Mouse (Mus musculus) adrenal gland, adult 2 months (tissue): ENCODE data around the gene Rdm1. TPM values are rescaled to one million over a fixed set of nuclear protein-coding genes. Genes with fewer than 3 reads are reported as not detected.
"Not testable (repeated sequence)": the region's sequence is repeated elsewhere in the genome, so short reads cannot be mapped to it uniquely, and the experiment has no call there.

Experiments used
- DNase-seq: peaks from one replicate; pipeline ENCODE4 v3.0.0; 2021
- long read RNA-seq: library from polyadenylated mRNA; stranded (forward); transcript quantifications from one replicate; pipeline ENCODE4 v2.0.0, GENCODE M21; 2021
- polyA plus RNA-seq: library from polyadenylated mRNA; depleted of rRNA; stranded (reverse); fragments of >200 nt; gene quantifications from 2 replicates; pipeline ENCODE4 v1.2.3, GENCODE M21; 2012; rRNA removed
- total RNA-seq, 2 experiments: library from RNA; stranded (reverse); gene quantifications; 2 replicates each; pipeline ENCODE4 v1.2.3; 2021

The Rdm1 gene
- total RNA-seq (10 to 100 TPM; 28.7 to 29.8 TPM), polyA plus RNA-seq (17.5 and 19.9 TPM in 2 replicates)
- long read RNA-seq, transcript Rdm1-201 (7 exons, 1,124 nt), result major isoform, 26 of 33 reads
- long read RNA-seq, partial matches to known transcripts, result 3 of 33 reads
- long read RNA-seq, other reads (novel, unspliced or antisense), result 3 of 33 reads

DNA sequence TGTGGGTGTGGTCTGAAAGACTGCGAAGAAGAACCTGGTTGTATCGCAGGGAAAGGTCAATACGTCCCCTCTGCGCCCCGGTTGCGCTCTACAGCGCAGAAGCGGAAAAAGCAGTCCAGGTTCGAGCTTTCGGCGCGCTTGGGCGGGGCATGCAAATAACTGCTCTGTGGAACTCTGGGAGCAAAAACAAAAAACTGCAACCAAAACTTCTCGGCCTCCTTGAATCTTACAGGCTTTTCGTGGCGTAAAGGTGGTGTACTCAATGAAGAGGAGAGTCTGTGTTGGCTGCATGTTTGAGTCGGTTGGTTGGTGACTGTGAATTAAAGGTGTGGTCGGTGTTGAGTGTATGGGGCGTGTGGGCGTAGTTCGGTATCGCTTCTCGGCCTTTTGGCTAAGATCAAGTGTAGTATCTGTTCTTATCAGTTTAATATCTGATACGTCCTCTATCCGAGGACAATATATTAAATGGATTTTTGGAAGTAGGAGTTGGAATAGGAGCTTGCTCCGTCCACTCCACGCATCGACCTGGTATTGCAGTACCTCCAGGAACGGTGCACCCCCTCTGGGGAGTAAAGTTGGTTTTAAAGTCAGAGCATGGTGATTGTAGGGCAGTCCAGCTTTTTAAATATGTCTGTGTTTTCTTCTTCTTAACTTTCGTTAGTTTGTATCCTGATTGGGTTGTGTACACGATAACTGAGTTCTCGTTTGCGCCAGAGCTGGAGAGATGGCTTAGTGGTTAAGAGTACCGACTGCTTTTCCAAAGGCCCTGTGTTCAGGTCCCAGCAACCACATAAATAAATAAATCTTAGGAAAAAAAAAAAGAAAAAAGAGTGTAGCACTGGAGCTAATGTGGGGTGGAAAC is at the start of gene Rdm1:
TSS of gene Rdm1 (plus strand) at position 201 of the 862 bp plus-strand sequence.
- DNase-seq, result peak; percentile 88

DNA sequence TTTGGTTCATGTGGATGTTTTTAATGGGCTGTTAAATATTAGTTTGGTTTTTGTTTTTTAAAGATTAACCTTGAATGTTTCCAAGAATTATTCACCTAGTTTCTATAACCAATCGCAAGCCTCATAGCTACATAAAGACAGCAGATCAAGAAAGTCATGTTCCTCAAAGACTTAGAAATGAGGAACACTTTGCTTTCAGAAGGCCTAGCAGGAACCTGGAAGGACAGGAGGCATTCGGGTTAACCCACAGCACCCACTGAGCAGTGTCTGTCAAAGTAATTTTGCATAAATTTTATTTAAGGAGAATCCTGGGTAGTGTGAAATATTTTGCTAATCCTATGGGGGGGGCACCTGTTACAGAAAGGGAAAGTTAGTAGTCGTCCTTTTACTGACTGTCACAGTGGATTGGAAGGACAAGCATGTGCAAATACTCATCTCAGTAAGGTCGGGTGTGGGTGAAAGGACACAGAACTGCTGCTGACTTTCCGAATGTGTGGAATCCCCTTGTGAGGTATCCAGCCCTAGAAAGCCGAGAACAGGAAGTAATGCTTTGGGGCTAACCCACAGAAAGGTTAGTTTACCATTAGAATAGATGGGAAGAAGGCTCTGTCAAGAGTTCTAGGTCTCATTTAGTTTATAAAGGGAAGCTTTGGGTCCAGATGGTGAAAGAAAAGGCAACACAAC is 45.8 kb upstream of the Rdm1 start:
- no peak for DNase-seq

DNA sequence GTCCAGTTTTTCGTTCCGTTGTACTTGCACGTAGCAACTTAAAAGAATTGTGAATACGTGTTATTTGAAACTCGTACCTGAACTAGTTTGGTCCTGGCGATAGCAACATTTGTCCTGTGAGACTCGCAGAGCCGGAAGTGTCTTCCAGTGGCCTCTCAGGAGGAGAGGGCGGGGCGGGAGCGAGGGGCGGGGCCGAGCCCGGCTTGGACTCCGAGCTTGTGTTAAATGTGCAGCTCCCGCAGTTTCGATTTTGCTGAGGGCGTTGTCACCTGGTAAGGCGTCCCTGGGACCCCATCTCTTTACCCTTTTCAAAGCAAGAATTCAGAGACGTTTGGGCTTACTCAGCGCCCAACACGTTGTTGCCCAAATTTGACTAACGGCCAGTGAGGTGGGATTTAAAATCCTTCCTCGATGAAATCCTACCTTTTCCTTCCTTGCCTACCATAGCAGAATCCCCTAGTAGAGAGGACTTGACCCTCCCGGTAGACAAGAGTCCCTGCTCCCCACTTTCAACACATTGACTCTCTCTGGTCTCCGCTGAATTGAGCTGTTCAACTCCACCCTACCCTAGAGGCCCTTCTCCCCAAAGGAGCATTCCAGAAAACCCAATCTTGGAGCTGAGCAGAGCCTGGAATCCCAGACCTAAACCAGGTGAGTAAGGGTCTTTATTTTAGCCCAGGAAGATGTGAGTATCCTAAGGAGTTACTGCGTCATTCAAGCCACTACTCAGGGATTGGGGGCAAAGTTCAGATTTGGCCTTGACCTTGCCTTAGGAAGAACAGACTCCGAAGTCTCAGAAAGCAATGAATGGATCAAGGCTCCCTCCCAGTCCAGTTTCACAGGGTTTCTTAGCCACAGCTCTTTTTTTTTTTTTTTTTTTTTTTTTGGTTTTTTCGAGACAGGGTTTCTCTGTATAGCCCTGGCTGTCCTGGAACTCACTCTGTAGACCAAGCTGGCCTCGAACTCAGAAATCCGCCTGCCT is 44.6 kb upstream of the Rdm1 start, which contains the start of gene Tmem106a:
TSS of gene Tmem106a (plus strand) at position 189 of the 982 bp plus-strand sequence.
- DNase-seq, result peak; percentile 86

DNA sequence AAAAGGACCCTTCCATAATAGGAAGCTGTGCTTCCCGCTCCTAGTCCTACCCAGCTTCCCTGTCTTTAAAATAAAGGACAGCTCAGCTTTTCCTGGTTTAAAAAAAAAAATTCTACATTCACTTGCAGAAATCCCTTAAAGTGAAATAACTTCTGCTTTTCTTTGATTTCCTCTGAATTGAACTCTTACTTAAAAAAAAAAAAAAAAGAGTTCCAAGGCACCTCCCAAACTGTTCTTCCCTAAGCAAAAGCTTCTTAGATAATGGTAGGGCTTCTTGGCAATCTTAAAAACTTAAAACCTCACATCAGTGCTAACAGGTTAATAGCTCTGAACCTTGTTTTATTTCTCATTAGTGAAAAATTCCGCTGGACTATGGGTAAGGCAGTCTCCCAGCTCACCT is 43.8 kb upstream of the Rdm1 start:
- DNase-seq, result no peak

DNA sequence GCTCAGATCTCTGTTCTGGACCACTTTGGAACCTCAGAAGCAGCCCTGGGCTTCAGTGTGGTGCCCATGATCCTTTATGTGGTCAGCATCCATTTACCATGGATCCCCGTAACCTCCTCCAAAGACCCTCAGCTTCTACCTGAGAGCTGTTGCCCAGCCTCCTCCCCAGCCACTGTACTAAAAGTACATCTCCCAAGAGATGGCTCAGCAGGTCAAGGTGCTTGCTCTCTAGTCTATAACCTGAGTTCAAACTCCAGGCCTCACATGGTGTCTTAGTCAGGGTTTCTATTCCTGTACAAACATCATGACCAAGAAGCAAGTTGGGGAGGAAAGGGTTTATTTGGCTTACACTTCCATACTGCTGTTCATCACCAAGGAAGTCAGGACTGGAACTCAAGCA is 42.0 kb upstream of the Rdm1 start:
- not testable (repeated sequence) for DNase-seq

DNA sequence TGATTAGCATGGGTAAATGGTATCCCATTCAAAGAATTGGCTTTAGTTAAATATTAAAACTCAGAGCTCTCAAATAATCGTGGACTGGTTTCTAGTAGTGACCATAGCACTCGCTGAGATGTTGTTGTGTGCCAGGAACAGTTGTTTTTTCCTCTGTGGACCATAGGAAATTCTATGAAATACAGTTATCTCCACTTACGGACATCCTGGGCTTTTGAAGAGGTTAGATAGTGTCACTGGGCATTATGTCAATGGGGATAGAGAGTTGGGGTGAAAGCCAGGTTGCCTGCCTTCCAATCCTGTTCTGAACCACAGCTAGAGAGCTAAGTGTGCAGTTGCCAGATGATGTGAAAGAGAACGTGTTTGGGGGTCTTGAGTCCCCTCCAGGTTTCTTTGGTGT is 41.2 kb upstream of the Rdm1 start:
- no peak for DNase-seq

DNA sequence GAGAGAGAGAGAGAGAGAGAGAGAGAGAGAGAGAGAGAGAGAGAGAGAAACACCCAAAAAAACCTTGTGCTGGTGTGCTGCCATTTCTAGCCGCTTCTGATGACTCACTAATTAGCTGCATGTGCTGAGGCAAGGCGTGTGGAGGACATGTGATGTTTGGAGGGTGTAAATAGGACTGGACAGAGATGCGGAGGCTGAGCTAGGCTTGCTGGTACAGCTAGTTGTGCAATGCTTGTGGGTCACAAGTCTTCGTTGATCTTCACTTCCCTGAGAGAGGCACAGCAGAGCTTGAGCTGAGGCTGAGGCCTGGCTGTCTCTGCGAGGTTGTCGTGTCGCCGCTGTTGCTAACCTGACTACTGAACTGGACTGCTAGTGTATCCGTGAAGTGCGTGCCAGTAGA is 39.3 kb upstream of the Rdm1 start:
- no peak for DNase-seq

DNA sequence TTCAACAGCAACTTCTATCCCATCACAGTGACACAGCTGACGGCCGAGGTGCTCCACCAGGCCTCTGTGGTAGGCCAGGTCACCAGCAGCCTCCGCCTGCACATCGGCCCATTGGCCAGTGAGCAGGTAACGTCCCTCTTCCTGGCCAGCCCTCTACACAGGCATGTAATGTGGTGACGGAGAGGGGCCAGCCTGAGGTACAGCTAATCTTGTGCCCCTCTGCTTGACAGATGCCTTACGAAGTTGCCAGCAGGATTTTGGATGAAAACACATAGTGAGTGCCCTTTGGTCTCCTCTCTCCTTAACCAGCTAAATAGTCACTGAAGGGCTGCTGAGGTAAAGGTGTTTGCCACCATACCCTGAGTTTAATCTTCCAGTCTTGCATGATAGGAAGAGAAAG is 38.1 kb upstream of the Rdm1 start:
- DNase-seq, result no peak

DNA sequence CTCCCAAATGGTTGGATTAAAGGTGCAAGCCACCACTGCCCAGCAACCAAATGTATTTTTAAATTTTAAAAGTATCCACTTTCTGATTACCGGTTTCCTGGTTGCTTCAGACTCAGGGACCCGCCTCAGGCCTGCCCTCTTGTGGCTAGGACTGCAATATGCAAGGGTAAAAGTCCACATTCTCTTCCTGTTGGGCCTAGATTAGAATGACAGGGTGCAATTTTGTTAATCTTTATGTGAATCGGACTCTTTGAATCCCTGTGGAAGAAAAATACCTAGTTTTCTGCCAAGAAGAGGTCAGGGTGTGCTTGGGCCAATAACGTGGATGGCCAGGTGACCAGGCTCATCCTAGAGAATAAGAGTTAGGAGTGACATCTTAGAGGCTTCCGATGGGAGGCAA is 37.6 kb upstream of the Rdm1 start:
- DNase-seq, result peak; percentile 51

DNA sequence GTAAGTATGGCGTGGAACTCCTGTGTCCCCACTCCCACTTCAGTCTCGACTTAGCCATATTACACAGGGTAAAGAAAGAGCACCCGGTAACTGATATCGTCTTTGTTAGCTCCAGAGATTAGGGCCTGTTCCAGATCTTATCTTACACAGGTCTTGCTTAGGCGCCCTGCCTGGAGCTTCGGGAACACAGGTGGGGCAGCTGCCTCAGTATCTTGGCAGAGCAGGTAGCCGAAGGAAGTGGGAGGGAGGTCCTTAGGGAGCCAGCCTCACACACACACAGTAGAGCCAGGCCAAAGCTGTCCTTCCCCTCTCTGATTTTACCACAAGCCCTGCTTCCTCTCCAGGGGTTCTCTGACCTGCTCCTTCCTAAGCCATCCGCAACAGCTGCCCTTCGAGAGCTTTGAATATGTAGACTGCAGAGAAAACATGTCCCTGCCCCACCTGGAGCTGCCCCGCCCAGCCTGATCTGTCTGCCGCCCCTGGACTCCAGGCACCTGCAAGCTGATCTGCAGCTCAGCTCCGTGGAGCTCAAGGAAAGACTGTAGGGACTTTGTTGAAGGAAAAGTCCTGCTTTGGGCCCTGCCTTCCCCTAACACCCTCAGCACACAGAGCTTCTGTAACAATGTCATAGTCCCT is 36.9 kb upstream of the Rdm1 start:
- no peak for DNase-seq

DNA sequence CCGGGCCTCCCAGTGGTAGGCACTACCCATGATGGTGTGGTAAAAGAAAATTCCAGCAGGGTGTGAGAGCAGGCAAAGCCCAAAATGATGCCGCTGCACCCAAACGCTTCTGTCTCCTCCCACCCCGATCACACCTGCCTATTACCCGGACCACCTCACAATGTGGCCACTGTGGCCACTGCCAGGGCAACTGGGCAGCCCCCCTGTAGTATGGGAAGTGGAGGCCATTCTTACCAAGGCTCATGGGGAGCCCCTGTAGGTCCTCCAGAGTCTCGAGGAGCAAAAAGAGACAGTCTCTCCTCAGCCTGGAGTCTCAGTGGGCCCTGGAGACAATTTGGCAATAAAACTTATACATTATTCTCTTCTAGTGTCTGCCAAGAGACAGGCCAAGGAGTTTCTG is 27.8 kb upstream of the Rdm1 start, which contains the start of gene Gm11634:
TSS of gene Gm11634 (minus strand) at position 101 of the 400 bp plus-strand sequence.
- no peak for DNase-seq

DNA sequence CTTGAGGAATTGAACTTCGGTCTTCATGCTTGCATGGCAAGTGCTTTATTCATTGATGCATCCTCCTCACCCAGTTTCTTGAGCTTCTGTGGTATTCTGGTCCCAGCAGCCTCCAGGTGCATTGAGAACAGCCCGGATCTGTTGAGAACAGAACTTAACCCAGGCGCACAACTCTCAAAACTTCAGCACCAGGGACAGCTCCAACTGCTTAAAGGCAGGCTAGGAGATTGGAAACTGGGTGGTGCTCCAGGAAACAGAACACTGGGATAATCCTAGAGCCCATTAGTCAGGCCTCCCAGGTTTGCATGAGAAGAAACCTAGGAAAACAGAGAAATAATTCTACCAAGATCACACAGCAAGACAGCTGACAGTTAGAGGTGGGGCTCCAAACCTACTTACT is 24.5 kb upstream of the Rdm1 start:
- peak; percentile 60 for DNase-seq

DNA sequence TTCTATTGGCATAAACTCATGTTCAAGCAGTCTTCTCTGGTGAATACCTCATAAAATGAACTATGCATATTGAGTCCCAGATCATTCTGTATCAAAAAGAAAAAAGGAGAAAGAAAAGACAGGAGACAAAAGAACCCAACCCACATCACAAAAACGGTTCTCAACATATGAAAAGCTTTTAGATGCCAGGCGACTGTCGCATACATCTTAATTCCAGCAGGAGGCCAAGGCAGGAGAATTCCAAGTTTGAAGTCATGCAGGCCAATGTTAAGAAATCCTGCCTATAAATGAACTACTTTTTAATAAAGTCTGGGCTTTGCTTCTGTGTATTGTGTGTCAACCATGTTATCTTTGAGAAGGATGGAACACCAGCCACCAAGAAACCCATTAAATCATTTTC is 22.9 kb upstream of the Rdm1 start:
- no peak for DNase-seq

DNA sequence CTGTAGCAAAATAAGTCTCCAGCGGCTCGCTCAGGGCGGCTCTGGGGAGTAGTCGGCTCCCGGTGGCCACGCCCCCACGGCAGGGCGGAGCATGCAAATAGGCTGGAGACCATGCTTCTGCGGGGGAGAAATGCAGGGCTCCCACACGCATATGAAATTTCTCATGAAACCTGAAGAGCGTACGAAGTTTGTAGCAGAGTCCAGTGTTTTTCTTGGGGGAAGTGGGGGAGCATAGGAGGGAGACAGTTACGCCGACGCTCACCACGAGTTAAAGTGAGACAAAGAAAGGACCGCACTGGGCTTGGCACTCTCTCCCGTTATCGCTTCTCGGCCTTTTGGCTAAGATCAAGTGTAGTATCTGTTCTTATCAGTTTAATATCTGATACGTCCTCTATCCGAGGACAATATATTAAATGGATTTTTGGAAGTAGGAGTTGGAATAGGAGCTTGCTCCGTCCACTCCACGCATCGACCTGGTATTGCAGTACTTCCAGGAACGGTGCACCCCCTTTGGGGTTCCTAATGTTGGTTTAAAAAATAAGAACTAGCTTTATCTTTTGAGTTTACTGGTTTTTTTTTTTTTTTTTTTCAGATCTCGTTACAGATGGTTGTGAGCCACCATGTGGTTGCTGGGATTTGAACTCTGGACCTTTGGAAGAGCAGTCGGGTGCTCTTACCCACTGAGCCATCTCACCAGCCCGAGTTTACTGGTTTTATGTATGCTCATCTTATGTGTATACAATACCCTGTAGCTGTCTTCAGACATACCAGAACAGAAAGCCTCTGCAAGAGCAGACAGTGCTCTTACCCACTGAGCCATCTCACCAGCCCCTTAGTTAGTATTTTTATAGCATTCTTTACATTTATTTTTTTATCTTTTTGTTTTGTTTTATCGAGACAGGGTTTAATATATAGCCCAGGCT is 22.2 kb upstream of the Rdm1 start:
- peak; percentile 89 for DNase-seq

DNA sequence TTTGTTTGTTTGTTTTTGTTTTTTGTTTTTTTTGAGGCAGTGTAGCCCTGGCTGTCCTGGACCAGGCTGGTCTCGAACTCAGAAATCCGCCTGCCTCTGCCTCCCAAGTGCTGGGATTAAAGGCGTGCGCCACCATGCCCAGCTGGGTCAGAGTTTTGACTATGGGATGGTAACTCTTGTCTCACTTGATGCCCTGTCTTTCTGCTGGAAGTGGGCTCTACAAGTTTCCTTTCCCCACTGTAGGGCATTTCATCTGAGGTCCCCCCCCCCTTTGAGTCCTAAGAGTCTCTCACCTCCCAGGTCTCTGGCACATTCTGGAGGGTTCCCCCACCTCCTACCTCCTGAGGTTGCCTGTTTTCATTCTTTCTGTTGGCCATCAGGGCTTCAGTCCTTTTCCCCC is 19.9 kb upstream of the Rdm1 start:
- DNase-seq, result not testable (repeated sequence)

DNA sequence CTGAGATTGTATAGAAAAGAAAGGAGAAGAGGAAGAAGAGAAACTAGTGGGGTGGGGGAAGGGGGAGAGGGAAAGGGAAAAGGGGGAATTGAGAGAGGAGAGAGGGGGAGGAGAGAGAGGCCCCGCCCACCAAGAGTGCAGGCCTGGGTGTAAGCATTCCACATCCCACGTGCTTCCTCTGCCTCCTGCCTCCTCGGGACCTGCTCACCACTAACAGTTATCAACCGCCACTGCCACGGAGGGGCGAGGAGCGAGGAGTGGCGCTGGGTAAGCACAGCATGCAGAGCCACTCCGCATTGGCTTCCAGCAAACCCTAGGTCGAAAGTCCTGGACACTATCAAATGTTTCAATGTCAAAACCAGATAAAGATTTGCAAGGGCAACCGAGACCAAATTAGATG is 16.6 kb upstream of the Rdm1 start:
- no peak for DNase-seq

DNA sequence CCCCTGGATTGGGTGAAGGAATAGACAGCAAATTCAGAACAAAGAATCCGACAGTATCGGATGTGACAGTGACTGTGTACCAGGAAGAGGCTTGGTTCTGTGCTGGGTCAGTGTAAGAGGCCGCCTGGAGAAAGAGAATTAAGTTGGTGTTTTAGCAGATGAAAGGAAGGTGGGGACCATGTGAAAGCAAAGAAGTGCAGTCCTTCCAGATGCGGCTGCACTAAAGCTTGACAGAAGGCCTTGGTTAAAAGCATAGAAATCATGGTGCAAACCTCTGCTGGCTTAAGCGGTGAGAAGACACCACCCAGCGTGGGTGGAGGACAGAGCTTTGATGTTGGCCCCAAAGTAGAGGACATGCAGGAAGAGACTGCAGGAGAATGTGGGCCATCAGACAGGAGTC is 13.4 kb upstream of the Rdm1 start:
- DNase-seq, result no peak

DNA sequence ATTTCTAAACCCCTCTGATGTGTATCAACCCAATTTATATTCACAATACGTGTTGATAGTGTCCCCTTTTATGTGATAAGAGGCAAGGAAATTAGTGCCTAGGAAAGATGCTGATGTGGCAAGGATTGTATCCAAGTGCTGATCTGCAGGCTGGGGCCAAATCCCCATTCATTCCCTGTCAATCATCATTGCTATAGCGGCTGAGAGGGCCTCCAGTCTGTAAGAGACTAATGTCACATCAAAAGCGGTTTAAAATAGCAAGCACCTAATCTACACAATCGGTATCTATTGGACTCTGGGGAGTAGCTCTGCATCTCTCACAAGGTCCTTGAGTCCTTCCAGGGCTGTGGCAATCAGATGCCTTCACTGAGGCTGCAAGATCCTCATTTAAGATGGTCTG is 12.9 kb upstream of the Rdm1 start:
- DNase-seq, result no peak

DNA sequence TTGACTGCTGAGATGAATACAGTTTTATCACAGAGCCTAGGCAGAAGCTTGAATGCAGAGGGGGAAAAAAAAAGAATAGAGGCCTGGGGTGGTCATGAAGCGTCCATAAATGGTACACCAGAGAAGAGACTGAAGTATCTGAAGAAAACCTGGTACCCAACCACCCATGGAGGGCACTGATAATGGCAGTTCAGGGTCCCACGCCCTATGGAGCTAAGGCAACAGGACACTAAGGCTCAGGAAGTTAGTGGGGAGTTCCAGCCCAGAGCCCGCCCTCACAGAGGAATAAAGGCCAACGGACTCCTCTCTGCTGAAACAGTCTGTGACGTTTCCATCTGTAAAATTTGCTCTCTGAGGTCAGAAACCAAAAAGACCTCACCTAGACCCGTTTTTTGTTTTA is 11.6 kb upstream of the Rdm1 start:
- no peak for DNase-seq

DNA sequence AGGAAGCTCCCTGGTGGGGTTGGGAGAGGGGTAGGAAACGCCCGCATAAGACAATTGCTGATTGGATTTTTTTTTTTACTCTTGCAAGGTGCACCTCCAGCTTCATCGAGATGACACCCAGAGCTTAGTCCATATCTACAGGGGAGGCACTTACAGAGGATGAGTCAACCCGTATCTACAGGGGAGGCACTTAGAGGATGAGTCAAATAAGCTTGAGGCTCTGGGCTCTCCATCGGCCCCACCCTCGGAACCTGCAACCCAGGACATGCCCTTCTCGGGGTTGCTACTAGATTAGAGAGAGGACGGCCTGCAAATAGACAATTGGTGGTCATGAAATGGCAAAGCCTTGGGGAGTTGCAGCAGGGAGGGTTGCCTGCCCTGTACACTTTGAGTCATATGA is 10.9 kb upstream of the Rdm1 start:
- no peak for DNase-seq
